Mouse (Mus musculus) layer of hippocampus, postnatal 10 days (tissue): ENCODE data around the gene Eif5a. TPM values are rescaled to one million over a fixed set of nuclear protein-coding genes. Genes with fewer than 3 reads are reported as not detected.
"Not testable (repeated sequence)": the region's sequence is repeated elsewhere in the genome, so short reads cannot be mapped to it uniquely, and the experiment has no call there.

Experiments
- DNase-seq, 2 experiments: peaks; one replicate each; pipeline ENCODE4 v3.0.0; 2021; ENCODE audit warnings: low spot score in 2 of 2
- total RNA-seq, 2 experiments: library from RNA; stranded (reverse); gene quantifications; 2 replicates each; pipeline ENCODE4 v1.2.3; 2021

Gene Eif5a
- total RNA-seq, 2 experiments from 2014 or later: 479 to 501 TPM

DNA sequence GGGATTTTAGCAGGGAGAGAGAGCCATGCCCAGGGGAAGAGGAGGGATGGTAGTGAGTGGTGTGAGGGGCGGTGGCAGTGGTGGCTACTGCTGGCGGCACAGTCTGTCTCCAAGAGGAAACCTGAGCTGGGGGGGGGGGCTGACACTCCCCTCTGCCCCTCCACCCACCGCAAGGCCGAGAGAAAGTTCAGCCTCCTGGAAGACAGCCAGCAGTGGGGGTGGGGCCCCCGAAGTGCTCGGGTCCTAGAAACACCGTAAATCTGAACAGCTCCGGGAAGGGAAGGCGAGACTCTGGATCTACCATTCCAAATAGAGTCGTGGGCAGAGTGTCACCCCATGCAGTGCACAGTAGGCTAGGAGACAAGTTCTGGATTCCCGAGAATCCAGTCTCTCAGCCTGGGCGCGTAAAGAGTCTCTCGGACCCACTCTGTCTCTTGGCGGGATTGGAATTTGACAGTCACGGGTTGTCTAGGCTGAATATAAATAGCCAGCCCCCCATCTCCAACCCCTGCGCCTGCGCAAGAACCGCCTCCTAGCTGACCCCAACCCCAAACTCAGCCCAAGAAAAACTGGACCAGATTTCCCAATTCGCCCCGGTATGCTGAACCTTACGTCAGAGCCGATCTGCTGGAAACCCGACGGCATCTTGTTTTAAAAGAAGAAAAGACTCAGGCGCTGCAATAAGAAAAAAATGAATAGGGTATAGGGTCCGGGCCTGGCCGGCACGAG lies 25.7 kb upstream of the Eif5a start:
- peak in 1 of 2 experiments; percentile 19 for DNase-seq

DNA sequence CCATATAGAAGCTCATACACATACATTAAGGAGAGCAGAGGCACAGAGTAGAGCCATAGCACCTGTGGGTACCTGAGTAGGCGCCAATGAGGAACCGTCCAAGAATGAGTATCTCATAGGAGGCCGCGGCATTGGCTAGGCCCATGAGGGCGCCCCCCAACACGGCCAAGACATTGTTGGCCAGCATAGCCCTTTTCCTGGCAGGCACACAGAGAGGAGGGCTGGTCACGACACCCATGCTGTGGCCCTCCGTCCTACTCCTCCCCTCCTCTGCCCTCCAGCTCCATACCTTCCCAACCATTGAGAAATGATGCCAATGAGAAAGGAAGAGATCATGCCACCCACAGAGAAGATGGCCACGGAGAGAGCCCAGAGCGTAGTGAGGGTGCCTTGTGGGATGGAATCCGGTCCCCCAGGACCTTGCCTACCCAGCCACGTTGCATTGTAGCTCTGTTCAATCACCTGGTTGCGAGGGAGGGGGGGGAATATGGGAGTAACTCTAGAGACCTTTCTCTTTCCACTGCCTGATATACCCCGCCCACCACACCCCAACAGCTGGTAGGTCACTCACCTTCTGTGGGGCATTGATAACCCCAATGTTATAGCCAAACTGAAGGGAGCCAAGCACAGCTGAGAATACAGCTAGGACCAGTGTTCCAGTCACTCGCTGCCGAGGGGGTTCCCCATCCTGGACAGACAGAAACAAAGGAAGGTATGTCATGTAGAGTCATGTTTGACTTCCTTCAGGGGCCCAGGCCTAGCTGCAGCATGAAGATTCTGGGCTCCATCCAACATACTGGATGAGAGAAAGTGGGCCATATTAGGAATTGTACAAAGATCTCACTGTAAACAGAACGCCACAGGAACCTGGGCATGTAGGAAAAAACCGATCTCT lies 24.5 kb upstream of the Eif5a start:
- no peak for DNase-seq

DNA sequence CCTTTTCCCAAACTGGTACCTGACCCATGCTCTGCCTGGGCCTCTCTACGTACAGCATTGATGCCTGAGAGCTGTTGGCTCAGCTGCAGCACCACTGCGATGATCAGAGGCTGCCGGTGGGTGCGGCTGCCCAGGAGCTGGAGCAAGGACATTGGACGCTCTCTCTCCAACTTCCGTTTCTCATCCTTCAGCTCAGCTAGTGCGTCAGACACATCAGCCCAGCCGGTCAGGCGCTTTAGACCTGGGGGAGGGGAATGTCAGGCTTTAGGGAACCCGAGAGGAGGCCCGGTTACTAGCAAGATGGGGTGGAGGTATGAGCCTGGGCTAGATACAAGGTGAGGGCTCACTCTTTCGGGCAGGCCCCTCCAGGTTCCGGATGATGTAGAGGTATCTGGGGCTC lies 23.5 kb upstream of the Eif5a start:
- DNase-seq: no peak

DNA sequence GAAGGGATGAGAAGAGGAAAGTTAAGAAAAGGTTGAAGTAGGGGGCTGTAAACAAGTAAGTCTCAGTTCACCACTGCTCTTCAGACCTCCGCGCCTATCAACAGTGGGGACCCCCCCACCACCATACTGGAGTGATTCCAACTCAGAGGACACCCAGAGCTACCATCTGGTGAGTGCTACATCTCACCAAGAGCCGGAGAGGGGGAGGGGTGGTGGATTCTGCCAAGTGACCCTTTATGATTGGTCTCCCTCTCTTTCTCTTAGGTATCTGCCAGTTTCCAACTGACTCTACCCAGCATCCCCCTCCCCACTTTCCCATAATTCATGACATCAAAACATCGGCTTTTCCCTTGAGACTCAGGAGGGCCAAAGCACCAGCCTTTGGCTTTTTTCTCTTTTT lies 19.2 kb upstream of the Eif5a start:
- no peak for DNase-seq

DNA sequence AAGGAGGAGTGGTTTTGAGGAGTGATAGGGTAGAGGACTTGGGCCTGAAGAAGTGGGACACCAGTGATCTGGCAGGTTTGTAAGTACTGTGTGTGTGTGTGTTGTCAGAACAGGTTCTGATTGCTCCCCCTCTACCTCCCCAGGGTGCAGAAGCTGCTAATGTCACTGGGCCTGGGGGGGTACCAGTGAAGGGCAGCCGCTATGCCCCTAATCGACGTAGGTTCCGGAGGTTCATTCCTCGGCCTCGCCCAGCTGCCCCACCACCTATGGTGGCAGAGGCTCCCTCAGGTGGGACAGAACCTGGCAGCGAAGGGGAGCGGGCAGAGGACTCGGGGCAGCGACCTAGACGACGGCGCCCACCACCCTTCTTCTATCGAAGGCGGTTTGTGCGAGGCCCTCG lies 18.0 kb upstream of the Eif5a start:
- no peak for DNase-seq

DNA sequence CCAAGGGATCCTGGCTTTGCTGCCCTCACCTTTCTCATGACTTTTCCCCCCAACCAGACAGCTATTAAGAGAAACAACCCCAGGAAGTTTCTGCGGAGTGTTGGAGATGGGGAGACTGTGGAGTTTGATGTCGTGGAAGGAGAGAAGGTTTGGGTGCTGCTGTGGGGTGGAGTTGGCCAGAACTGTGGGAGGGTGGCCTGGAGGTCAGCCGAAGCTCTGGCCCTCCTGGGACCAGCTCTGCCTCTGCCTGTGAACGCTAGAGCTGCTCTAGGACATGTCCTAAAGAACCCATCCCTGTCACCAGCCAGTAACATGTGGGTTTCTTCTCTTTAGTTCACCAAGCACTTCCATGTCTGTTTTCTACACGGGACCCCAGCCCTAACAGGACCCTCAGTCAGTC lies 17.4 kb upstream of the Eif5a start:
- no peak for DNase-seq

DNA sequence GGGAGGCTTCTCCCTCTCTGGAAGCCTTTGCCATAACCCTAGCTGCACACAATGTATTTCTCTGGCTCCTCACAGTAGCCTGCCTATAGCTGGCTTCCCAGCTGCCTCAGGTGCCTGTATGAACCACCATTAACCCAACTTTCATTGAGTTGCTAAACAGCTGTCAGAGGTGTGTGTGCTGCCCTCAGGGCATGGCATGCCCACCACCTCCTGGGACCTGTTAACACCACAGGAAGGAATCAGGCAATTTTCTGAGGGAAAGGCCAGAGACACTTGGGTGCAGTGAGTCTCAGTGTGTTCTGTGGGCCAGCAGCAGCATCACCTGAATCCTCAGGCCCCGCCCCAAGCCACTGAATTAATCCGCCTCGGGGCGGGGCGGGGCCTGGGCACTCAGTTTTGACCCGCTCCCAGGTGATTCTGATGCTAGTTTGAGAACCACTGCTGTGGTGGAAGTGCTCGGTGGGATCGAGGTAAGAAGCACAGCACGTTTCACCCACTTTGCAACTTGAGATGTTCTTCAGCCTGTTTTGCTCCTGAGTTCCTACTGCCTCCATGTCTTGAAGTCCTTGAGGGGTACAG lies 16.7 kb upstream of the Eif5a start:
- no peak for DNase-seq

DNA sequence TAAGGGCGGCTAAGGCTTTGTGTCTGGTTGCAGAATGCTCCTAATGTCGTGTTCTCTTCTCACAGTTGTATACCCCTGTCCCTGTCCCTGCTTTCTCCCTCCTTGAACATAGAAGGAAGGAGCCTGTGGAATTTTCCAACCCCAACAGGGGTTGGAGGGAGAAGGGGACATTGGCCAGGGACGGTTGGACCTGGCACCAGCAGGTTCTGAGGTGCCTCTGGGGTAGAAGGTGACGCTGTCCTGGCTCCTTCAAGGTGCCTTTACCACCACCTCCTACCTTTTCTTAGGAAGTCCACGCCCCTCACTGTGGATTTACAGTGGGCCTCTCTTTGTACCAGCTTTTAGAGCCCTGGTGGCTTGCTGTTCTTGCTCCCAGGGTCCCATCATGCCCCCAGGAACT lies 16.1 kb upstream of the Eif5a start:
- DNase-seq: no peak

DNA sequence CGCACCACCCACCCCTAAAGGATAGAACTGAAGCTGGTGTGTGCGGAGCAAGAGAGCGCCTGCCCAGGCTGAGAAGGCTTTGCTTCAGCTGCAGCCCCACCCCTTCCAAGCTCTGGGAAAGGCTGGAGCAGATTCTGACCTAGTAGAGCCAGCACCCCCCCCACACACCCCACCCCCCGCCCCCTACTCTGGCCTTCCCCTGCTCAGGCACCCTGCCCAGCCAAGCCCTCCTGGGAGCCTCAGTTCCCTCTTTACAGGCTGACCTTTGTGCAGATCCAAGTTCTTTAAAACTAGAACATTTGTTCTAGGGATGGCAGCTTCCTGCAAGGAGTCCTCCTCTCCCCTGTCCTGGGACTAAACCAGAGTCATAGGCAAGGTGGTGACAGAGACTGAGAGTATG lies 15.6 kb upstream of the Eif5a start:
- no peak for DNase-seq

DNA sequence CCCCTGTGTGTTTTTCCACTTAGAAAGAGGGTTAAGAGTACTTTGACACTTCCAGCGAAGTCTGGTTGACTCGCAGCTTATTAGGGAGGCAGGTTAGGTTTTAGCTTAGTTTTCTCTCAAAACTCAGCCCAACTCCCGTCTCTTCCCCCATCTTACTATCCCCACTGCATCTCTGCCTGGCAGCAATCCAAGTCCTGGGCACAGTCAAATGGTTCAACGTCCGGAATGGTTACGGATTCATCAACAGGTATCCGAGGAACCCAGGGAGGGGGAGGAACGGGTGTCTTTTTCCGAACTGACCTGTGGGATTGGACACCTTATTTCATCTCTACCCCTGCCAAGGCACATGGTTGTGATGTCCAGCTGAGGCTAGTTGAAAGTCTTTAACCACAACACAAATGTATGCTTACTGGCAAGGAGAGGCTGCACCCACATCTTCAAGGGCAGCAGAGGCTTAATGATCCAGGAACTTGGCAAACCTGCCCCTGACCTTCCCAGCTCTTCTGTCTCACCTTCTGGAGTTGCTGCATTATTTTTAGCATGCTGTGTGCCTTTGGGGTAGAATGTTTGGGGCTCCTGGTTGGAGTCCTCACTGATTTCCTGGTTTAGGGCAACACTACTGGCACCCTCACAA lies 15.1 kb upstream of the Eif5a start:
- no peak for DNase-seq

DNA sequence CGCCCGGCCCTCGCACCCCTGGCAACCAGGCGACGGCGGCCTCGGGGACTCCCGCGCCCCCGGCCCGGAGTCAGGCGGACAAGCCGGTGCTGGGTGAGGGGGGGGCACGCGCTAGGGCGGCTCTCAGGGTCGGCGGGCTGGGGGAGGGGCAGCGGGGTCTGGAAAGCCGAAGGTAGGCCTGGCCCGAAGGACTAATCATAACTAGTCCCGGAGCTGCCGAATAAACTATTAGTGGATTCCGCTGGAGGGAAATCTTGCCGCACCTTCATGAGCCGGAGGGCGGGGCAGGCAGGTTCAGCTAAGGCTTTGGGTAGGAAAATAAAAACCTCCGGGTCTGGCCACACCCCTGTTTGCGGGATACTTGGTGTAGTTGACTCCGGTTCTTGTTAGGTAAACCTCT lies 14.4 kb upstream of the Eif5a start:
- no peak for DNase-seq

DNA sequence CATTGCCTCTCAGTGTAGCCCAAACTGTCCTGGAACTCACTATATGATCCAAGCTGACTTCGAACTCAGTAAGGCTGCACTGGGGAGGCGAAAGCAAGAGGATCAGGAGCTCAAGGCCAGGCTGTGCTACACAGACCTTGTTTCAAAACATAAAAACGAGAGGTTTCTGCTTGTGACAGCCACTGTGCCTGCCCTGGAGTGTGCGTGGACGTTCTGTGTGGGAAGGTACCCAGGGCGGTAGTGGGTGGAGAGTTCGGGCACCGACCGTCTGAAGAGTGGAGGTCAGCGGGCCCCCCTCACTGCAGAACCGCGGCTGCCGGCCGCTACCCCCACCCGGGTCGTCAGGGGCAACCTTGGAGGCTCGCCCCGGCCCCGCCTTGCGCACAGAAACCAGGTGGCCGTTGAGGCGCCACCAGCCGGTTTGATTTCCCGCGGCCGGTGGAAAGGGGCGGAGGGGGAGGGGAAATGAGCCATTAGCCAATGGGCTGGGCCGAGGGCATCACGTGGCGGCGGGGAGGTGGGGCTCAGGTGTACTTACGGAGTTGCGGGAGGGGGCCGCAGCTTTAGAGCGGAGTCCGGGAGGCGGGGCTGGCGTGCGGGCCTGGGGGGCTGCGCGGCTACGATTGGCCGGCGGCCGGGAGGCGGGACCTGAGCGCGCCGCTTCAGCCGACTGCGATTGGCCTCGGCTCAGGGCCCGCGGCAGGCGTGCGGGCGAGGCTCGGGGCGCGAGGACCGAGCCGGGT lies 13.6 kb upstream of the Eif5a start, which contains the start of gene Ybx2:
Ybx2 (plus strand) TSS at position 660 of the 743 bp plus-strand sequence.
- DNase-seq: peak; percentile 78 to 87

DNA sequence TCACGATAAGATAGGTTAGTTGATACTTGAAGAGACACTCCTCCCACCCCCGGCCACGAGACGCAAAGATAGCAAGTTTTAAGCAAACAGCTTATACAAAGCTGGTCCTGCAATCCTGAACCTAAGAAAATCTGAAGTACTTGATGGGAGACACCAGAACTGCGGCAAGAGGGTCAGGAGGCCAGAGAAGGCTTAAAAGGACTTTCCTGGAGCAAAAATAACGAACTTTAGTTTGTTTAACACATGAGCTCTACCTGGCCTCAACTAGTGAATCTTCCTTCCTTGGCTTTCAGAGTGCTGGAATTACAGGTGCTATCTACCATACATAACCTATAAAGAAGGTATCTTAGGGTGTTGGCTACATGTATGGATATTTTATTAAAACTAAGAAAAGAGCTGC lies 12.9 kb upstream of the Eif5a start:
- DNase-seq: no peak

DNA sequence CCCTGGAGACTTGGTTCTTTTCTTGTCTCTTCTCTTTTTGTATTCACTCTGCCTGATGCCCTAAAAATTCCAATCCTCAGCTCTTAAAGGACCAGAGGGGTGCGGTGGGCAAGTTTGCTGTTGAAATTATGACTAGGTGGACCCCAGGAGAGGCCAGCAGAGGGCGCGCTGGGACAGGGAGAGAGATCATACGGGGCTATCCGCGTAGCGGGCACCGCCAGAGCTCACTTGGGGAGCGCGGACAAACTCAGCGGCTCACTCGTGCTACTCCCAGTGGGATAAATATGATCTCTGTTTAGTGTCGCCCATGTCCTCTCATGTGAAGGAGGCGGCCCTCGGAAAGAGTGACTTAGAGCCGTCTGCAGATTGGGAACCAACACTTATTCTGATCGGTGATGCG lies 12.4 kb upstream of the Eif5a start:
- DNase-seq: peak; percentile 97

DNA sequence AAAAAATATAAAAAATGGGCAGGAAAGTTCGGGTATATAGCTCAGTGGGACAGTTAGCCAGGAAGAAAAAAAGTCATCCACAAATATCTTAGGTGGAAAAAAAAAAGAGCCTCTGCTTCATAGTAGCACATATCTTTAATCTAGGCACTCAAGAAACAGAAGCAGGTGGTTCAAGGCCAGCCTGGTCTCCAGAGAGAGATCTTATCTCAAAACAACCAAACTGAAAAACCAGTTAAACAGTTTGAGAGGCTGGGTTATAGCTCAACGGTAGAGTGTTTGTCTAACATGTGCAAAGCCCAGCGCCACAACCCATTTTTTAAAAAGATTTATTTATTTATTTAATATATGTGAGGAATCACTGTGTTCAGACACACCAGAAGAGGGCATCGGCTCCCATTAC lies 11.3 kb upstream of the Eif5a start:
- no peak for DNase-seq

DNA sequence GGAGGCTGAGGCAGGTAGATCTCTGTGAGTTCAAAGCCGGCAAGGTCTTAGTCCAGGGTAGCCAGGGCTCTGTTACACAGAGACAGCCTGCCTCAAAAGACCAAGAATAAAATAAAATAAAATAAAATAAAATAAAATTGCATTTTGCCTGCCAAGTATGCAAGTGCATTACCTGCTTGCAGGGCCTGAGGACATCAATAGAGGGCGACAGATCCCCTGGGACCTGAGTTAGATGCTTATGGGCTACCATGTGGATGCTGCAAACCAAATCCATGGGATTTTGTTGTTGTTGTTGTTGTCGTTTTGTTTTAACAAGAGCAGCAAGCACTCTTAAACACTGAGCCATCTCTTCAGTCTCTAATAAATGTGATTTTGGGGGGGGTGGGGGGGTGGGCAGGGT lies 10.5 kb upstream of the Eif5a start:
- DNase-seq: no peak

DNA sequence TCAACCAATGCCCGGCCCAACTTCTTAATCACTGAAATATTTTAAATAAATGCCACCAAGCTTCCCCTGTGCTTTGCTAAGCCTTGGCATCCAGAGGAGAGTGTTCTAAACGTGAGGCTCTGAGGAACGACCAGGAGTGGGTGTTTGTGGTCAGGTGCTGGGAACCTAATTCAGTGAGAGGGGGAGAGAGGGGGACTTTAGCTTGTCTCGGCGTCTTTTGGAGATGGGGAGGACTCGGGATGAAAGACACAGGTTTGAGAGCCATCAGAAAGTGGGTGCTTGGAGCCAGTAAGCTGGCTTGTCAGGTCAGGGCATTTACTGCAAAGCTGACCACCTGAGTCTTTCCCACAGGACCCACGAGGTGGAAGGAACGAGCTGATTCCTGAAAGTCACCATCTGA lies 10.0 kb upstream of the Eif5a start:
- no peak for DNase-seq

DNA sequence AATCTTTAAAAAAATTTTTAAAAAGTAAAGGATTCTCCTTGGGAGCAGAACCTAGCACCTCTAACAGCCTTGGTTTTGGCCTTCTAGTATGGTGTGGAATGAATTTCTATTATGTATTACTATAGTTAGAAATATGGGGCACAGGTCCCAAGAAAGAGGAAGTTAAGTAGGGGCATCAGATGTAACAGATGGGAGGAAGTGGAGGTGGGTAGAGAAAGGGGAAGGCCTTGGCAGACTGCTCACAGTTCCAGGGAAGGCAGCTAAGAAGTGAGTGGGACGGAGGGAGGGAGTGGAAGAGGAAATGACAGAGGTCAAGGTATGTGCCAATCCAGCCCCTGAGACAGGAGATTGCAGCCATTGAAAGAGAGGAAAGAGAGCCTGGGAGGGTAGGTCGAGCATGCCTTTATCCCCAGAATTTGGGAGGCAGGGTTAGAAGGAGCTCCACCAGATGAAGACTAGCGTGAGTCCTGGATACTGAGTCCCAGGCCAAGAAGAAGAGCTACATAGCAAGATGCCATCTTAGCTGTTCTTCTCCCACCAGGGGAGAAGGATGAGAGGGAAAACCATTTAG lies 9.3 kb upstream of the Eif5a start:
- no peak for DNase-seq

DNA sequence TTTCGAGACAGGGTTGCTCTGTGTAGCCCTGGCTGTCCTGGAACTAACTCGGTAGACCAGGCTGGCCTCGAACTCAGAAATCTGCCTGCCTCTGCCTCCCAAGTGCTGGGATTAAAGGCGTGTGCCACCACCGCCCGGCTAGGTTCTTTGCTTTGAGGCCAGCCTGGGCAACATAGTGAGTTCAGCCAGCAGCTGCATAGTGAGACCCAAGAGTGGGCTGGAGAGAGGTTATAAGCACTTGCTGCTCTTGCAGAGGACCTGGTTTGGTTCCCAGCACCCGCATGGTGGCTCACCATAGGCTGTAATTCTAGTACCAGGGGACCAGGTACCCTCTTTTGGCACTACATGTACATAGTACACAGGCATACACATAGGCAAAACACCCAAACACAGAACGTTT lies 8.4 kb upstream of the Eif5a start:
- DNase-seq: not testable (repeated sequence)

DNA sequence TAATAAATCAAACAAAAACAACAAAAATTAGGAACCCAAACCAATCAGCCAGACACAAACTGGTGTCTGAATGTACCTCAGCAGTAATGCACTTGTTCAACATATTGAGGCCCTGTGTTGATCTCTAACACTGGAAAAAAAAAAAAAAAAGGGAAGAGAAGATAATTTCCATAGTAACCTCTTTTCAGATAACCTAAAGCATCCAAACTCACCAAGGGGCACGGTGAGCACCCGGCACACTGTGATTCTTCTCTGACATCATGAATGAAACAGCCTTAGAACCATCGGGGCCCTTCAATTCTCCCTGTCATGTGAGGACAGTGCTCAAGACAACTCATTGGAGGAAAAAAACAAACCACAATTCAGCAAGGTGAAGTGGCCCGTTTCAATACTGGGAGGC lies 8.0 kb upstream of the Eif5a start:
- no peak for DNase-seq

DNA sequence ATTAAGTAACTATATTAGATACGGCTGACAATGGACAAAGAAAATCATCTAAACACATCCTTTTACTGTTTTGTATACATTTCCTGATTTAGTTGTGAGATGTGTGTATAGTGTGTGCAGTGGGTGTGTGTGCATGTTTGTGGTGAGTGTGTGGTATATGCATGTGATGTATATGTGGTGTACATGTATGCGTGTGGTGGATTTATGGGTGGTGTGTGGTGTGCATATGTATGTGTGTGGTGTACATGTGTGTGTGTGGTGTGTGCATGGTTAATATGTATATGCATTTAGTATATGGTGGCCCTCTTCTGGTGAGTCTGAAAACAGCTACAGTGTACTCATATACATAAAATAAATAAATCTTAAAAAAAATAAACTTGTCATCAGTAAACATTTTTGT lies 5.7 kb upstream of the Eif5a start:
- DNase-seq: no peak
